Mouse (Mus musculus) liver, embryonic 14.5 days (tissue): ENCODE measurements around the gene Nr1h2.

Experiments
- CTCF ChIP-seq: IDR thresholded peaks from 2 replicates; pipeline ENCODE4 v1.5.1; 2016; ENCODE audit warnings: antibody characterized with exemption, low read depth, control low read depth
- EP300 ChIP-seq: IDR thresholded peaks from 2 replicates; pipeline ENCODE4 v1.6.1; 2016; ENCODE audit warnings: antibody characterized with exemption, low read depth

DNA sequence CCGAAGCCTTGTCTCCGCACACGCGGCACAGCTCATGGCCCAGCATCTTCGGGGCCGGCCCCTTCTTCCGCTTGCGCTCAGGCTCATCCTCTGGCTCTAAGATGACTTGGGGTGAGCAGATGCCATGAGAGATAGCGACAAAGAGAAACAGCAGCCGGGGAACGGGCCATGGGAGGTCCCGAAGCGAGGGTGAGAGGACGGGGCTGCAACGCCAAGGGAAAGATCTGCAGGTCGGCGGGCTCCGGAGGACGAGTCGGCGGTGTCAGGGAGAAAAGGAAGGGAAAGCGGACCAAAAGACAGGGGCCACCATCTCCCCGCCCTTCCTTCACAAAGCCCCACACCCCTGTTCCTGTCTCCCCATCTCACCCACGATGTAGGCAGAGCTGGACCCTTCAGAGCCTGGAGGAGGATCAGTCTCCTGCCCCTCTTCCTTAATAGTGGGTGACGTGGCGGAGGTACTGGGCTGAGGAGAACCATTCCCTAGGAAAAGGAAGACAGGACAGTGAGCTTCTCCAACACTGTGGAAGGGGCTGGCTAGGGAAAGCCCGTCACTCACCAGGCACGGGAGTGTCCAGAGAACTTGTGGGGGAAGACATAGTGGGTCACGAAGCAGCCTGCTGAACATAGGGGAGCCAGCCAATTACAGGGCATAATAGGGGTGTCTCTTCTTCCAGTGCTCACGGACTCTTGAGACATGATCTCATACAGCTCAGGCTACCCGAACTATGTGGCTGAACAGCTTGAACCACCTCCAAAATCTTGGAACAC is 1.4 kb downstream of the Nr1h2 start:
- TF ChIP-seq EP300 = no peak
- TF ChIP-seq CTCF = no peak
